Mouse (Mus musculus): ENCODE data around the gene Apoa5.
"Not testable (repeated sequence)": the region's sequence is repeated elsewhere in the genome, so short reads cannot be mapped to it uniquely, and the experiment has no call there.

Apoa5 gene

GRCm38 (mm10) chr9:46261131-46261530 lies 7.3 kb upstream of the Apoa5 start:
- in situ Hi-C loops (cut with MboI, MseI), result no loop called here

DNA sequence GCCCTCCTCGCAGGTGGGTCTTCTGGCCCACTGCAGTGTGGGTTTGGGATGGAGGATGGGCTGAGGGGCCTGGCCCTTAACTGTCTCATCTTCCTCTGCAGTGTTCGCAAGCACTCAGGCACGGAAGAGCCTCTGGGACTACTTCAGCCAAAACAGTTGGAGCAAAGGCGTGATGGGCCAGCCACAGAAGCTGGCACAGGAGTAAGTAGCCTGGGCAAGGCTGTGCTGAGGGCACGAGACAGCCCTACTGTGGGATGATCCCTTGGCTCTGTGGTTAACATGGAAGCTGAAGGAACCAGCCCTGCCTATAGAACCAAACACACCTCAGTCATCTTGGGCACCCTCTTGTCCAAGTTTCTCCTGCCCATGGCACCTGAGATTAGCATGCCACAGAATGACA lies 692 bp downstream of the Apoa5 start:
- in situ Hi-C loops (cut with MboI, MseI), result loop anchor here (5.0 kb wide), 1 partner anchor 72 kb away; no protein-coding TSS in a partner anchor

- in situ Hi-C loops (cut with MboI, MseI), result no loop called here
These were observed 2.3 kb downstream of the Apoa5 start for GRCm38 (mm10) chr9:46270782-46271181.

DNA sequence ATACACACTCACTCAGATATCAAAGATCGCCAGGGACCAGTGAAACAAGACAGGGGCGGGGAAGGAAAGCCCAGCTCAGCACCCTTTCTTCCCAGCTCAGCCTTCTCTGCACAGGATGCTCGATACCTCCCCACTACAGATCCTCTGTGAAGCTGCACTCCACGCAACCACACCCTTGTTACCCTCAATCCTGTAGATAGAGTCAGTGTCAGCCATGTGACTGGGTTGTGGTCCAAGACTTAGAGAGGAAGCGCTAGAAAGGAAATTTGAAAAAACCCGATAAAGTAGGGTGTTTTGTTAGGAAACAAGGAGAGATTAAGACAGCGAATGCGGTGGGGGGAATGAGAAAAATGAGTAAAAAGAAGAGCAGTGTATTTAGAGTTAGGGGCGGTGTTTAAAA lies 3.6 kb downstream of the Apoa5 start:
- in situ Hi-C loops (cut with MboI, MseI), result no loop called here

DNA sequence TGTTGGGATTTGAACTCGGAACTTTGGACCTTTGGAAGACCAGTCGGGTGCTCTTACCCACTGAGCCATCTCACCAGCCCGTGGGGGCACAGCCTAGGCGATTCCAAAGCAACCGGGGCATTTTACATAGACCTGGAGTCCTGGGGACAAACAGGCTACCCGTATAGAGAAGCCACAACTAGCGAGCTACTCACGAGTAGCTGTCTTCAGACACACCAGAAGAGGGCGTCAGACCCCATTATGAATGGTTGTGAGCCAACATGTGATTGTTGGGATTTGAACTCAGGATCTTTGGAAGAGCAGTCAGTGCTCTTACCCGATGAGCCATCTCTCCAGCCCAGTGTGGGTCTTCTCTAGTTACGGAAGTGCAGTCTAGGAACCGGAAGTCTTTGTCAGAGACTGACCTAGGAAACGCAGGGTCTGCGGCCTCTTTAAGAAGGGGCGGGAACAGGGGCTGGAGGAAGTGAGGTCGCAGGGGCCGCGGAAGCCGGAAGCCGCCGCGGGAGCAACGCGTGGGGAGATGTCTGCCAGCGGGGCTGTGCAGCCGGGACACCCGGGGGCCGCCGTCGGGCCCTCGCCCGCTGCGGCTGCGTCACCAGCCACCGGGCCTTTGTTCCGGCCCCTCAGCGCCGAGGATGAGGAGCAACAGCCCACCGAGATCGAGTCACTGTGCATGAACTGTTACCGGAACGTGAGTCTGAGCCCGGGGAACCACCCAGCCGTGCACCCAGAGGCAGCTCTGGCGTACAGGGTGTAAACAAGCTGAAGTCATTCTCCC lies 4.4 kb downstream of the Apoa5 start, which contains the start of gene Zpr1:
Gene Zpr1 (plus strand): TSS at position 388 of the 778 bp plus-strand sequence.
- in situ Hi-C loops (cut with MboI, MseI), result no loop called here

DNA sequence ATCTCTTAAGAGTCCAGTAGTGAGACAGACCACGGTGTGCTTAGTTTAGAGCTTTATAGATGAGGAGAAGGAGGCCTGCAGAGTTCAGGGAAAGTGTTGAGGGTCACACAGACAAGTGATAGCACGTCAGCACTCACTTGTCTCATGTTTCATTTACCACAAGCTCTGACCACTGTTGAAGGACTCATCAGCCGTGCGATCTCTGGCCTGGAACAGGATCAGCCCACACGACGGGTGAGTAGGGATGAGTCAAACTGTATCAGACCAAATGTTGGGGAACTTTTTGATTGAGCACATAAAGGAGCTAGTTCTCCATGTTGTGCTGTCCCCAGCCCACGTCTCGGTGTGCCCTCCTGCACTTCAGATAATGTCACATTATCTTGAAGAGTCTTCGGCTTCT lies 6.1 kb downstream of the Apoa5 start:
- in situ Hi-C loops (cut with MboI, MseI), result no loop called here

DNA sequence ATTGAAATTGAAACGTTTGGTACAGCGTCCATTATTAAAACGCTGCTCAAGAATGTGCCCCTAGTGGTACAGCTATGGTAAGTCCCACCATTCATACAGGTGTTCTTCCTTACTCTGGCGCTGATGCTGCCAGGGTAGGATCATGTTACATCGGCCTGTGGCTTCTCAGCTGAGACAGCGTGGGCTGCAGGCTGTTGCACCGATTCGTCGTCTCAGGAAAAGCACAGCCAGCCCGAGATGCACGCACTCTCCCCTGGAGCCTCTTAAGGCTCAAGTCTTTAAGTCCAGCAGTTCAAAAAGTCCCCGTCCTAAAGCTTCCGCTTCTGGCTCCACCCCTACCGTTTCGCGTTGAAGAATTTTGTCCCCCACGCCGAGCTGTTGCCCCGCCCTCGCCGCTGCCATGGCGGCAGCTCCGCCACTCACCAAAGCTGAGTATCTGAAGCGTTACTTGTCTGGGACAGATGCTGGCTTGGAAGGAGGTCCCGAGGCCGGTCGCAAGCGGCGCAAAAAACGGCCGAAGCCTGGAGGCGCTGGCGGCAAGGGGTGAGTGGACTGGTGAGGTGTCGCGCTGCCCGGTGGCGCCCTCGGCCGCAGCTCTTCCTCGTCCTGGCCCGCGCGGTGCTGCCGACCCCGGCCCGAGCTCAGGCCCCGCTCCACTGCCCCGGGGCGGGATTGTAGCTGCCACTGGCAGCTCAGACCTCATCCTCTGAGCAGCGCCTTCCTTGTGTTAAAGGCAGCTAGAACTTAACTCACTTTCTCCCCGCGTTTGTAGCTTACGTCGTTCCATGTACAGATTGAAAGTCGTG lies 14.4 kb downstream of the Apoa5 start, which contains the start of gene Bud13:
Gene Bud13 (plus strand): TSS at position 378 of the 806 bp plus-strand sequence.
- in situ Hi-C loops (cut with MboI, MseI), result no loop called here

GRCm38 (mm10) chr9:46298381-46298780 lies 29.9 kb downstream of the Apoa5 start:
- in situ Hi-C loops (cut with MboI, MseI), result no loop called here

- in situ Hi-C loops (cut with MboI, MseI), result no loop called here
These were observed 33.7 kb downstream of the Apoa5 start for GRCm38 (mm10) chr9:46302142-46302541.

- in situ Hi-C loops (cut with MboI, MseI), result no loop called here
These were observed 40.7 kb downstream of the Apoa5 start for GRCm38 (mm10) chr9:46309121-46309520.

- in situ Hi-C loops (cut with MboI, MseI), result no loop called here
These were observed 46.1 kb downstream of the Apoa5 start for GRCm38 (mm10) chr9:46314507-46314906.

GRCm38 (mm10) chr9:46314921-46315320 lies 46.5 kb downstream of the Apoa5 start:
- in situ Hi-C loops (cut with MboI, MseI), result no loop called here

DNA sequence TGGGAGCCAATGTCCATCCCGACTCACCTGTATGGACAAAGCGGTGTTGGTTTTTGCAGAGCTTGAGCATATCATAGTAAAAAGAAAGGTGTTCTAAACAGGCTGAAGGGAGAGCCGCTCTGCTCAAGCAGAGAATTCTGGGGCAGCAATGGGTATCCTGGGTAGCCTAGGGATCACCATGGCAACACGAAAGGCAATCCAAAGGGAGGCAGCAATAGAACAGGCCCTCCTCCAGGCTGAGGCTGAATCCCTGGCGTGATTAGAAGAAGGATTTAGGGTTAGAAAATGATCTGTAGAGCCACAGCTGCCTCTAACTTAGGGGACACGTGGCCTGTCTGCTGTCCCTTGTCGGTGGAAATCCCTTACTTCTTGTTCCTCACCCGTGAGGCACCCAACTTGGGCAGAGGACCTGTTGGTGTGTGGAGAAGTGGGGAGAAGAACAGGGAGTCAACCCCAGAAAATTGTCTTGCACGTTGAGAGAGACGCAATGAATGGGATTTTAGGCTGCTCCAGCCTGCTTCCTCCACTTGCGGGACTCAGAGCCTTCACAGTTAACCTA lies 47.5 kb downstream of the Apoa5 start:
- in situ Hi-C loops (cut with MboI, MseI), result no loop called here

- in situ Hi-C loops (cut with MboI, MseI), result no loop called here
These were observed 48.0 kb downstream of the Apoa5 start for GRCm38 (mm10) chr9:46316388-46316787.

DNA sequence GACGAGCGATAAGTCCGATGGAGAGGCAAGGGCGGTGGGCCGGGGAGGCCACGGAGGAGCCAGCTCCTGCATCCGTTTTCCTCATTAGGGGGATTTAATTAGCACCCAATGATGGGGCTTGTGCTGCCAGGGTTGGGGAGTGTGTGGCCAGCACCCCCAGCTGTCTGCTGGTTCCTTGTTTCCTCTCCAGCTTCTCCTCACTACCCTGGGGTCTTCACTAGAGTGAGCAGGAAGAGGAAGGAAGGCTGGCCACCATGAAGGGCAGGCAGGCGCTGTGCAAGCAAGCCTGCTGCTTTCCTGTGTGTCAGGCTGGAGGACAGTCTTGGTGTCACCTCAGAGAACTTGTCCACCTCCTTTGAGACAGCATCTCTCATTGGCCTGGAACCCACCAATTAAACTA lies 48.5 kb downstream of the Apoa5 start:
- in situ Hi-C loops (cut with MboI, MseI), result no loop called here

DNA sequence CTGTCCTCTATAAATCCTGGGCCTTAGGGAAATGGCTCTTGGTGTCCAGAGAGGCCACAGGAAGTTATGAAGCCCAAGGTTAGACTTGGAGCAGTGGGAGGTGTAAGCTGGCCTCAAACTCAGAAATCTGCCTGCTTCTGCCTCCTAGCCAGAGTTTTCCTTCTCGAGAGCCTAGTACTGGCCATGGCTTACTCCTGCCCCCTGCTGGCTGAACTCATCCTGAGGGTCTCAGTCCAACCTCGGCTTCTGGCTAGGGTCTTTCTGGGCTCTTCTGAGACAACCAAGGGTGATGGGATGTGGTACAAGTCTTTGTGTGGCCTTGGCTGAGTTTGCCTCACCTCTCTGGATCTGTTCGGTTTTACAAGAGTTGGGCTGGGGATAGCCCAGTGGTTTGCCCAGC lies 49.5 kb downstream of the Apoa5 start:
- in situ Hi-C loops (cut with MboI, MseI), result no loop called here

GRCm38 (mm10) chr9:46319886-46320285 lies 51.5 kb downstream of the Apoa5 start, which contains the start of gene 4931429L15Rik:
4931429L15Rik (minus strand) TSS chr9:46319986.
- in situ Hi-C loops (cut with MboI, MseI), result not testable (repeated sequence)

- in situ Hi-C loops (cut with MboI, MseI), result no loop called here
These were observed 52.0 kb downstream of the Apoa5 start for GRCm38 (mm10) chr9:46320461-46320860.
